In the genomic region with DNA sequence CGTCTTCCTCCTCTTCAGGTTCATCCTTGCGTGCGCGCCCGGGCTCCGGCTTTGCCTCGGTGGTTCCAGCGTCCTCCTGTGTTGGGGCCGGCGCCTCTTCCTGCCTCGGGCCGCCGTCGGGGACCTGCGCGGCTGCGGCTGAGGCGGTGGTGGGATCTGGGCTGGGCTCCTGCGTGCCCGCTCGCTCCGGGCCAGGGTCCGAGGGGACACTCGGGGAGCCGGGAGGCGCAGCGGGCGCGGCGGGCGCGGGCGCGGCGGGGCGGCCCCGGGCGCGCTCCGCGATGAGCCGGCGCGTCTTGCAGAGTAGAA, we compare ENCODE assay signal across 8 mouse cellular contexts. TPM values are rescaled to one million over a fixed set of nuclear protein-coding genes. Genes with fewer than 3 reads are reported as not detected.
DNase-seq lines count a peak whose midpoint lies in the region; ATAC-seq lines count a peak whose summit lies in the region.

No protein-coding gene starts in this region.

- H3K4me2 ChIP-seq in stomach, embryonic 14.5 days (replicated peaks; ENCODE audit: low read depth, low read length): peak overlapping the region; percentile 83

- H3K9ac ChIP-seq in stomach, embryonic 14.5 days (replicated peaks; ENCODE audit: low read depth, low read length): peak overlapping the region; percentile 55

- 0 out of 2 replicates have a peak, but pooled peaks cover 3% of the 10 kb centered on the region for H3K27me3 ChIP-seq in stomach, embryonic 14.5 days (ENCODE audit: control insufficient read depth, insufficient read depth, low read length)

- DNase-seq in embryo, embryonic 10.5 days (ENCODE audit: low spot score): peak; percentile 33
- no peak for DNase-seq in embryo, embryonic 10 days (ENCODE audit: low spot score)
- DNase-seq in right cerebral cortex, postnatal 14 days: peak; percentile 36
- DNase-seq in right cerebral cortex, adult 18-20 months: no peak
- peak; percentile 19 to 33 for DNase-seq in kidney, postnatal 4 days
- DNase-seq in layer of hippocampus, adult 9-11 months: no peak
- no peak for DNase-seq in left cerebral cortex, adult 18-20 months (ENCODE audit: low spot score in 2 of 2)

- H3K4me3 ChIP-seq in stomach, embryonic 14.5 days (ENCODE audit: low read depth, low read length): peak overlapping the region; percentile 60

- no peaks in the 10 kb centered on the region for H3K36me3 ChIP-seq in stomach, embryonic 14.5 days (ENCODE audit: control insufficient read depth, insufficient read depth, low read length)

- no peak overlapping the region for H3K27ac ChIP-seq in stomach, embryonic 14.5 days (ENCODE audit: low read length)

- no peak; the same call in 1 of the 2 replicates for ATAC-seq in stomach, embryonic 14.5 days (ENCODE audit: insufficient number of reproducible peaks, insufficient read depth, low FRiP score, low read depth)

- under 1% methylated on average over 20 of the region's 44 CpGs for WGBS in stomach, embryonic 14.5 days

- no peaks in the 10 kb centered on the region for H3K9me3 ChIP-seq in stomach, embryonic 14.5 days (ENCODE audit: control insufficient read depth, low read depth, low read length)

- peaks cover 11% of the 10 kb centered on the region for H3K4me1 ChIP-seq in stomach, embryonic 14.5 days (ENCODE audit: control insufficient read depth, insufficient read depth, low read length)

RNA-seq across cellular contexts. Expression of a gene that starts 1.2 kb away (rescaled TPM):
- 4.2 and 4.4 TPM in 2 replicates for polyA plus RNA-seq in stomach, embryonic 14.5 days (2014; fragmentation: Nextera tagmentation; extraction: Ambion mirVana)
- 100 to 1,000 TPM; 117 to 130 TPM for total RNA-seq in left cerebral cortex, adult 18-20 months (2021)

RNA-seq across cellular contexts. Expression of a gene that starts 40.6 kb away (rescaled TPM):
- 48.8 and 54.5 TPM in 2 replicates for polyA plus RNA-seq in stomach, embryonic 14.5 days (2014; fragmentation: Nextera tagmentation; extraction: Ambion mirVana)
- 10 to 100 TPM; 19.1 to 20.7 TPM for total RNA-seq in left cerebral cortex, adult 18-20 months (2021)

Comparison
In these comparisons a context has a peak if more than half of its experiments do, and no peak if none do; other contexts are left out.
1. DNase-seq: peak in embryo, embryonic 10.5 days (single experiment), right cerebral cortex, postnatal 14 days (single experiment) and kidney, postnatal 4 days (2 of 2); none in embryo, embryonic 10 days (single experiment), right cerebral cortex, adult 18-20 months (single experiment), layer of hippocampus, adult 9-11 months (single experiment) and left cerebral cortex, adult 18-20 months (0 of 2).